Mouse (Mus musculus) forebrain, postnatal 0 days (tissue): ENCODE results near the gene Mgmt. TPM values are rescaled to one million over a fixed set of nuclear protein-coding genes. Genes with fewer than 3 reads are reported as not detected.

Source experiments
- ATAC-seq: fragments of 200-750 bp; cut with Nextera tagmentation; 2 replicates; pipeline ENCODE4 v1.8.0; 2017; ENCODE audit warnings: mild to moderate bottlenecking, moderate library complexity
- DNase-seq: peaks from one replicate; pipeline ENCODE4 v3.0.0-alpha.2; 2015
- H3K27ac ChIP-seq: fragments of 300-500 bp; sonication (generic); 2 replicates; pipeline ENCODE4 v1.5.1; 2014; ENCODE audit warnings: low read depth, mild to moderate bottlenecking, antibody characterized with exemption, low read length, moderate library complexity, mixed read lengths
- H3K27me3 ChIP-seq: fragments of 300-500 bp; sonication (generic); 2 replicates; pipeline ENCODE4 v1.6.1; 2014; ENCODE audit warnings: mild to moderate bottlenecking, low read length, mixed read lengths; ENCODE audit not compliant: insufficient read depth
- H3K36me3 ChIP-seq: fragments of 300-500 bp; sonication (generic); 2 replicates; pipeline ENCODE4 v1.6.1; 2014; ENCODE audit warnings: mild to moderate bottlenecking, moderate library complexity; ENCODE audit not compliant: insufficient read depth
- H3K4me1 ChIP-seq: fragments of 300-500 bp; sonication (generic); 2 replicates; pipeline ENCODE4 v1.6.1; 2014; ENCODE audit warnings: antibody characterized with exemption; ENCODE audit not compliant: insufficient read depth
- H3K4me2 ChIP-seq: fragments of 300-500 bp; sonication (generic); 2 replicates; pipeline ENCODE4 v1.6.1; 2014; ENCODE audit warnings: low read depth, mild to moderate bottlenecking, moderate library complexity
- H3K4me3 ChIP-seq: fragments of 300-500 bp; sonication (generic); 2 replicates; pipeline ENCODE4 v1.5.1; 2014; ENCODE audit warnings: low read depth, low read length, mixed read lengths
- H3K9ac ChIP-seq: fragments of 300-500 bp; sonication (generic); 2 replicates; pipeline ENCODE4 v1.6.1; 2014; ENCODE audit warnings: mild to moderate bottlenecking
- H3K9me3 ChIP-seq: fragments of 300-500 bp; sonication (generic); 2 replicates; pipeline ENCODE4 v1.6.1; 2016; ENCODE audit warnings: low read length
- CTCF ChIP-seq: sonication (generic); IDR thresholded peaks from 2 replicates; pipeline ENCODE4 v1.5.1; 2016; ENCODE audit warnings: antibody characterized with exemption, control low read depth, low read depth
- WGBS: fragments of 180-500 bp; shearing (Covaris S2); extraction: QIAGEN DNeasy Blood & Tissue Kit; methylation state at CpG from one replicate; pipeline ENCODE4 v1.1.7; 2014; 5-methylcytosine and 5-hydroxymethylcytosine counted together
- polyA plus RNA-seq: library from polyadenylated mRNA; unstranded; fragments of >200 nt; fragmentation: Nextera tagmentation; extraction: Ambion mirVana; gene quantifications from 2 replicates; pipeline ENCODE4 v1.2.1, GENCODE M21; 2015
- total RNA-seq: library from RNA; depleted of rRNA; stranded (reverse); fragments of >200 nt; gene quantifications from 2 replicates; pipeline ENCODE4 v1.2.3, GENCODE M21; 2014

Gene Mgmt
- total and polyA plus RNA-seq, 2 experiments from 2014 or later = 0.29 to 1.2 TPM

GRCm38 (mm10) chr7:137065408-137065807 is 171.0 kb downstream of the Mgmt start:
- H3K9me3 ChIP-seq = no peaks in the 10 kb centered on the region
- H3K9ac ChIP-seq = no peak overlapping the region
- H3K27ac ChIP-seq = no peak overlapping the region
- WGBS = 69% methylated on average over 5 of the region's 5 CpGs
- no peaks in the 10 kb centered on the region for H3K36me3 ChIP-seq
- H3K27me3 ChIP-seq = no peaks in the 10 kb centered on the region
- ATAC-seq (no peak), DNase-seq (no peak)
- TF ChIP-seq CTCF = no peak
- no peaks in the 10 kb centered on the region for H3K4me1 ChIP-seq
- H3K4me3 ChIP-seq = no peak overlapping the region
- no peak overlapping the region for H3K4me2 ChIP-seq

- 87% methylated on average over 3 of the region's 3 CpGs for WGBS
- no peaks in the 10 kb centered on the region for H3K36me3 ChIP-seq
- no peak overlapping the region for H3K4me2 ChIP-seq
- H3K27me3 ChIP-seq = no peaks in the 10 kb centered on the region
- H3K9me3 ChIP-seq = no peaks in the 10 kb centered on the region
- no peak for TF ChIP-seq CTCF
- ATAC-seq (no peak), DNase-seq (no peak)
- H3K4me3 ChIP-seq = no peak overlapping the region
- H3K9ac ChIP-seq = no peak overlapping the region
- no peaks in the 10 kb centered on the region for H3K4me1 ChIP-seq
- H3K27ac ChIP-seq = no peak overlapping the region
These were observed 171.8 kb downstream of the Mgmt start for GRCm38 (mm10) chr7:137066211-137066610.

- no peaks in the 10 kb centered on the region for H3K4me1 ChIP-seq
- H3K36me3 ChIP-seq = no peaks in the 10 kb centered on the region
- ATAC-seq (no peak), DNase-seq (no peak)
- H3K9me3 ChIP-seq = no peaks in the 10 kb centered on the region
- no peak for TF ChIP-seq CTCF
- H3K27me3 ChIP-seq = no peaks in the 10 kb centered on the region
- H3K4me2 ChIP-seq = no peak overlapping the region
- H3K27ac ChIP-seq = no peak overlapping the region
- WGBS = 82% methylated on average over 4 of the region's 4 CpGs
- H3K4me3 ChIP-seq = no peak overlapping the region
- no peak overlapping the region for H3K9ac ChIP-seq
These were observed 172.6 kb downstream of the Mgmt start for GRCm38 (mm10) chr7:137066997-137067396.

- no peaks in the 10 kb centered on the region for H3K9me3 ChIP-seq
- no peak overlapping the region for H3K4me3 ChIP-seq
- DNase-seq (no peak), ATAC-seq (no peak)
- H3K4me1 ChIP-seq = no peaks in the 10 kb centered on the region
- no peaks in the 10 kb centered on the region for H3K27me3 ChIP-seq
- 89% methylated on average over 6 of the region's 6 CpGs for WGBS
- H3K27ac ChIP-seq = no peak overlapping the region
- H3K4me2 ChIP-seq = no peak overlapping the region
- no peaks in the 10 kb centered on the region for H3K36me3 ChIP-seq
- no peak for TF ChIP-seq CTCF
- no peak overlapping the region for H3K9ac ChIP-seq
These were observed 173.3 kb downstream of the Mgmt start for GRCm38 (mm10) chr7:137067758-137068157.

GRCm38 (mm10) chr7:137068796-137069195 is 174.4 kb downstream of the Mgmt start:
- H3K27ac ChIP-seq = no peak overlapping the region
- DNase-seq (no peak), ATAC-seq (no peak)
- no peak overlapping the region for H3K4me3 ChIP-seq
- WGBS = 86% methylated on average over 5 of the region's 5 CpGs
- H3K9ac ChIP-seq = no peak overlapping the region
- H3K4me2 ChIP-seq = no peak overlapping the region
- no peaks in the 10 kb centered on the region for H3K4me1 ChIP-seq
- TF ChIP-seq CTCF = no peak
- H3K36me3 ChIP-seq = no peaks in the 10 kb centered on the region
- H3K9me3 ChIP-seq = no peaks in the 10 kb centered on the region
- H3K27me3 ChIP-seq = no peaks in the 10 kb centered on the region

- H3K27ac ChIP-seq = no peak overlapping the region
- TF ChIP-seq CTCF = no peak
- H3K36me3 ChIP-seq = no peaks in the 10 kb centered on the region
- DNase-seq = no peak
- no peaks in the 10 kb centered on the region for H3K27me3 ChIP-seq
- H3K4me2 ChIP-seq = no peak overlapping the region
- no peaks in the 10 kb centered on the region for H3K4me1 ChIP-seq
- 65% methylated on average over 6 of the region's 6 CpGs for WGBS
- H3K4me3 ChIP-seq = no peak overlapping the region
- no peaks in the 10 kb centered on the region for H3K9me3 ChIP-seq
- H3K9ac ChIP-seq = no peak overlapping the region
- ATAC-seq = no peak
These were observed 175.4 kb downstream of the Mgmt start for GRCm38 (mm10) chr7:137069768-137070167.

- Histone ChIP-seq H3K36me3 (no peaks in the 10 kb centered on the region), H3K4me3 (no peak overlapping the region), H3K4me1 (no peaks in the 10 kb centered on the region), H3K9me3 (no peaks in the 10 kb centered on the region), H3K27ac (no peak overlapping the region), H3K4me2 (no peak overlapping the region), H3K27me3 (no peaks in the 10 kb centered on the region), H3K9ac (no peak overlapping the region)
- DNase-seq (no peak), ATAC-seq (no peak)
- no peak for TF ChIP-seq CTCF
- 92% methylated on average over 6 of the region's 6 CpGs for WGBS
These were observed 176.9 kb downstream of the Mgmt start for GRCm38 (mm10) chr7:137071346-137071745.

- Histone ChIP-seq H3K4me3 (no peak overlapping the region), H3K9me3 (no peaks in the 10 kb centered on the region), H3K27ac (no peak overlapping the region), H3K9ac (no peak overlapping the region), H3K36me3 (no peaks in the 10 kb centered on the region), H3K4me1 (no peaks in the 10 kb centered on the region), H3K4me2 (no peak overlapping the region), H3K27me3 (no peaks in the 10 kb centered on the region)
- 56% methylated on average over 5 of the region's 5 CpGs for WGBS
- no peak for TF ChIP-seq CTCF
- DNase-seq (peak; percentile 14), ATAC-seq (no peak; the same call in 1 of the 2 replicates)
These were observed 179.5 kb downstream of the Mgmt start for GRCm38 (mm10) chr7:137073878-137074277.
